8 mouse cellular contexts compared by ENCODE assay signal in the genomic region with DNA sequence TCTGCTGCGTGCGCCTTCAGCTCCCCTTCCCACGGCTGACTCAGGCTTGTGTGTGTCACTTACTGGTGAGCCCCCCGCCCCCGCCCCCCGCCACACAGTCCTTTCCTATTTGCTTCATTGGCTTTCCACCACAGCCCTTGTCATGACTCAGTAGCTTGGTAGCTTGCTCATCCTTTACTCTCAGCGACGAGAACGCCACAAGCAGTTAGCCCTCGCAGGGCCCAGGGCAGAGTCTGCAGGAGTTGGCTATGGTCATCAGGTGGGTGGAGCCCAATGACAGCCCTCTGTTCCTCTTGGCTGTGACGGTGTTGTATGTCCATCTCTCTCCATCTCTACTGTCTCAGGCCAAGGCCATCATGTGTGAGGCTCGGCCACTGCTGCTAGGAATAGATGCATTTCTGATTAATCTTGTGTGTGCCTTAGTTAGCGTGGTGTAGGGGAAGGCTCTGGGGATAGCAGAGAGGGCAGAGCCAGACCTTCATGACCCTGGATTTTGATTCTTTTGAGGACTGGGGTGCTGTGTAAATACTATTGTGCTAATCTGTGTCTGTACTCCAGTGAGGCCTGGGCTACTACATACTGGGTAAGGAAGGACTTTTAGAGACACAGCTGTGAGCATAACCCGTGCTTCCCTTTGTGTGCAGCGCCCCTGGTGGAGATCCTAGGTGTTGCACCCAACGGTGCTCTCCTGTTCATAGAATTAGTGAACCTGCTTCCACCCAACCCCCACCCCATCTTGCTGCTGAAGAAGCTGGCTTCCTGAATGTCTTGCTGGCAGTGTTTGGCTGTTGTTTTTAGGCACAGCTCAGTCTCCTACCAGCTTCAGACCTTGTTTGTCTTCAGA. TPM values are rescaled to one million over a fixed set of nuclear protein-coding genes. Genes with fewer than 3 reads are reported as not detected.
DNase-seq lines count a peak whose midpoint lies in the region.

No protein-coding gene starts in this region.

- peak; percentile 87 for DNase-seq in R1 (ENCODE audit: low read depth, low spot score)
- DNase-seq in cerebellum, postnatal 14 days, result peak; percentile 92 to 99
- DNase-seq in gastrocnemius, adult 18-20 months (ENCODE audit: low spot score), result peak; percentile 82
- DNase-seq in induced T-regulatory cell, adult 2 months (ENCODE audit: low read depth), result peak; percentile 80
- DNase-seq in left cerebral cortex, adult 8-10 months (ENCODE audit: low spot score in 2 of 2), result peak; percentile 62 to 77
- DNase-seq in mesoderm, embryonic 11.5 days (ENCODE audit: low read depth, low spot score), result peak; percentile 92
- peak; percentile 93 for DNase-seq in right cerebral cortex, postnatal 14 days
- DNase-seq in urinary bladder, postnatal 25 days (ENCODE audit: low spot score), result peak; percentile 82

RNA-seq across cellular contexts. Expression of a gene that starts 19.0 kb away (rescaled TPM):
- total RNA-seq in gastrocnemius, adult 18-20 months (2021), result under 1 TPM; 0.38 to 0.53 TPM
- 1 to 10 TPM in 3 of 4 experiments, under 1 TPM in 1; 0.89 to 2.8 (median 1.2) TPM for total RNA-seq in left cerebral cortex, adult 8-10 months (2022)

Comparison
In these comparisons a context has a peak if more than half of its experiments do, and no peak if none do; other contexts are left out.
1. Peak in every context shown above with its lines: DNase-seq.